Mouse (Mus musculus) C2C12 (cell line): Measurements from ENCODE around the gene Faf1.

Experiments used
- CTCF ChIP-seq: IDR thresholded peaks from one replicate; pipeline ENCODE4 v1.5.1; 2011; ENCODE audit not compliant: control insufficient read depth, insufficient read depth, insufficient read length
- USF1 ChIP-seq: IDR thresholded peaks from one replicate; pipeline ENCODE4 v1.6.1; 2011; ENCODE audit warnings: low read depth, mild to moderate bottlenecking, control low read depth, moderate library complexity

- no peak for TF ChIP-seq CTCF
- TF ChIP-seq USF1 = no peak
Measured at GRCm38 (mm10) chr4:109683561-109683960, 7.2 kb downstream of the Faf1 start.
